Mouse (Mus musculus): ENCODE measurements around the gene Phf21b. TPM values are rescaled to one million over a fixed set of nuclear protein-coding genes. Genes with fewer than 3 reads are reported as not detected.
"Not testable (repeated sequence)": the region's sequence is repeated elsewhere in the genome, so short reads cannot be mapped to it uniquely, and the experiment has no call there.

Phf21b gene
- polyA plus RNA-seq, 1 experiment from 2014 or later = 0.08 TPM

- no peaks in the 10 kb centered on the region for H3K27me3 ChIP-seq (replicated peaks; ENCODE audit: insufficient read depth, low read length)
- H3K4me3 ChIP-seq (ENCODE audit: low read depth, low read length) = no peak overlapping the region
- TF ChIP-seq CTCF (IDR thresholded peaks at IDR 0.05) (no peak), EP300 (IDR thresholded peaks at IDR 0.05) (no peak)
- no peaks in the 10 kb centered on the region for H3K9me3 ChIP-seq (ENCODE audit: low read length)
- ATAC-seq = no peak
- H3K9ac ChIP-seq (replicated peaks; ENCODE audit: low read depth) = no peak overlapping the region
- 42% methylated on average over 20 of the region's 20 CpGs for WGBS
- H3K27ac ChIP-seq (ENCODE audit: low read length) = no peak overlapping the region
- no peaks in the 10 kb centered on the region for H3K4me1 ChIP-seq (ENCODE audit: insufficient read depth, low read depth, low read length)
- H3K36me3 ChIP-seq (ENCODE audit: insufficient read depth, low read length) = no peaks in the 10 kb centered on the region
- DNase-seq (ENCODE audit: low spot score) = no peak
- no peak overlapping the region for H3K4me2 ChIP-seq (replicated peaks; ENCODE audit: low read depth, low read length)
These were observed 80.3 kb downstream of the Phf21b start for GRCm38 (mm10) chr15:84775421-84776174.

GRCm38 (mm10) chr15:84772191-84773111 lies 83.4 kb downstream of the Phf21b start:
- ATAC-seq (no peak), DNase-seq (ENCODE audit: low spot score) (no peak)
- WGBS = 76% methylated on average over 21 of the region's 21 CpGs
- H3K27ac ChIP-seq (ENCODE audit: low read length) = no peak overlapping the region
- H3K27me3 ChIP-seq (replicated peaks; ENCODE audit: insufficient read depth, low read length) = no peaks in the 10 kb centered on the region
- no peaks in the 10 kb centered on the region for H3K9me3 ChIP-seq (ENCODE audit: low read length)
- H3K4me2 ChIP-seq (replicated peaks; ENCODE audit: low read depth, low read length) = no peak overlapping the region
- no peaks in the 10 kb centered on the region for H3K4me1 ChIP-seq (ENCODE audit: insufficient read depth, low read depth, low read length)
- H3K9ac ChIP-seq (replicated peaks; ENCODE audit: low read depth) = no peak overlapping the region
- H3K36me3 ChIP-seq (ENCODE audit: insufficient read depth, low read length) = no peaks in the 10 kb centered on the region
- no peak for TF ChIP-seq EP300 (IDR thresholded peaks at IDR 0.05)
- peak; percentile 62 for TF ChIP-seq CTCF (IDR thresholded peaks at IDR 0.05)
- H3K4me3 ChIP-seq (ENCODE audit: low read depth, low read length) = no peak overlapping the region

GRCm38 (mm10) chr15:84769641-84770341 lies 86.1 kb downstream of the Phf21b start:
- DNase-seq (ENCODE audit: low spot score) (no peak), ATAC-seq (no peak)
- Histone ChIP-seq H3K9ac (replicated peaks; ENCODE audit: low read depth) (no peak overlapping the region), H3K27ac (ENCODE audit: low read length) (no peak overlapping the region), H3K4me2 (replicated peaks; ENCODE audit: low read depth, low read length) (no peak overlapping the region), H3K4me3 (ENCODE audit: low read depth, low read length) (no peak overlapping the region), H3K27me3 (replicated peaks; ENCODE audit: insufficient read depth, low read length) (no peaks in the 10 kb centered on the region), H3K4me1 (ENCODE audit: insufficient read depth, low read depth, low read length) (no peaks in the 10 kb centered on the region), H3K9me3 (ENCODE audit: low read length) (no peaks in the 10 kb centered on the region), H3K36me3 (ENCODE audit: insufficient read depth, low read length) (no peaks in the 10 kb centered on the region)
- WGBS = 70% methylated on average over 11 of the region's 11 CpGs
- TF ChIP-seq CTCF (IDR thresholded peaks at IDR 0.05) (no peak), EP300 (IDR thresholded peaks at IDR 0.05) (no peak)

GRCm38 (mm10) chr15:84768531-84768930 lies 87.3 kb downstream of the Phf21b start:
- not testable (repeated sequence) for DNase-seq (ENCODE audit: low spot score); H3K9ac ChIP-seq (replicated peaks; ENCODE audit: low read depth); H3K27me3 ChIP-seq (replicated peaks; ENCODE audit: insufficient read depth, low read length); ATAC-seq; H3K9me3 ChIP-seq (ENCODE audit: low read length); H3K27ac ChIP-seq (ENCODE audit: low read length); H3K36me3 ChIP-seq (ENCODE audit: insufficient read depth, low read length); H3K4me1 ChIP-seq (ENCODE audit: insufficient read depth, low read depth, low read length); H3K4me3 ChIP-seq (ENCODE audit: low read depth, low read length); H3K4me2 ChIP-seq (replicated peaks; ENCODE audit: low read depth, low read length)
- 75% methylated on average over 3 of the region's 4 CpGs for WGBS

DNA sequence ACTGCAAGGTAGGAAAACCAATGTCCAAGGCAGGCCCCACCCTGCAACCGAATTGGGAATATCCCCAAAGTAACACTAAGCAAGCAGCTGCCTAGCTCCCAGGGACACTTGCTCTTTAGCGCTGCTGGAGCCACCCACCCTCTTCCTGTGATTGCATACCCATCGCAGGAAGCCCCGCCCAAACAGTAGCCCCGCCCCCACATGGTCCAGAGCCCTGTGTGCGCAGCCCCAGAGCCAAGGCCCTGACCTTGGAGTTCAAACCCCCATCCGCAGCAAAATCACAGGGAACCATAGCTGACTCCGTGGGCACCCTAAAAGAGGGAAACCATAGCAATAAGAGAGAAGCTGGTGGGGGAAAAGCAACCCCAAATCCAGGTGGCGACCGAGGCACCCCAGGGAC lies 89.2 kb downstream of the Phf21b start:
- Histone ChIP-seq H3K4me2 (replicated peaks; ENCODE audit: low read depth, low read length) (no peak overlapping the region), H3K9me3 (ENCODE audit: low read length) (no peaks in the 10 kb centered on the region), H3K4me1 (ENCODE audit: insufficient read depth, low read depth, low read length) (no peaks in the 10 kb centered on the region), H3K27me3 (replicated peaks; ENCODE audit: insufficient read depth, low read length) (no peaks in the 10 kb centered on the region), H3K27ac (ENCODE audit: low read length) (no peak overlapping the region), H3K36me3 (ENCODE audit: insufficient read depth, low read length) (no peaks in the 10 kb centered on the region), H3K4me3 (ENCODE audit: low read depth, low read length) (no peak overlapping the region), H3K9ac (replicated peaks; ENCODE audit: low read depth) (no peak overlapping the region)
- WGBS = 29% methylated on average over 10 of the region's 10 CpGs
- no peak for TF ChIP-seq EP300 (IDR thresholded peaks at IDR 0.05)
- TF ChIP-seq CTCF (IDR thresholded peaks at IDR 0.05) = no peak
- no peak for DNase-seq (ENCODE audit: low spot score)
- ATAC-seq = no peak

- Histone ChIP-seq H3K9ac (replicated peaks; ENCODE audit: low read depth) (no peak overlapping the region), H3K4me2 (replicated peaks; ENCODE audit: low read depth, low read length) (no peak overlapping the region), H3K27me3 (replicated peaks; ENCODE audit: insufficient read depth, low read length) (no peaks in the 10 kb centered on the region), H3K9me3 (ENCODE audit: low read length) (no peaks in the 10 kb centered on the region), H3K4me3 (ENCODE audit: low read depth, low read length) (no peak overlapping the region), H3K4me1 (ENCODE audit: insufficient read depth, low read depth, low read length) (no peaks in the 10 kb centered on the region), H3K36me3 (ENCODE audit: insufficient read depth, low read length) (no peaks in the 10 kb centered on the region), H3K27ac (ENCODE audit: low read length) (no peak overlapping the region)
- WGBS = 44% methylated on average over 7 of the region's 7 CpGs
- no peak for ATAC-seq
- DNase-seq (ENCODE audit: low spot score) = no peak
- no peak for TF ChIP-seq CTCF (IDR thresholded peaks at IDR 0.05)
- TF ChIP-seq EP300 (IDR thresholded peaks at IDR 0.05) = no peak
These were observed 92.4 kb downstream of the Phf21b start for GRCm38 (mm10) chr15:84763423-84763812.
